Mouse (Mus musculus) embryonic fibroblast, embryonic 13.5 days (primary cell): Measurements from ENCODE around the gene Gnb1.

Experiments used
- CTCF ChIP-seq: IDR thresholded peaks from 2 replicates; pipeline ENCODE4 v1.5.1; 2011; ENCODE audit warnings: mild to moderate bottlenecking, control low read depth, low read length, moderate library complexity, borderline replicate concordance; ENCODE audit not compliant: insufficient read depth
- POLR2A ChIP-seq: IDR thresholded peaks from 2 replicates; pipeline ENCODE4 v1.6.1; 2011; ENCODE audit warnings: low read depth, mild to moderate bottlenecking, control low read depth, low read length, moderate library complexity

DNA sequence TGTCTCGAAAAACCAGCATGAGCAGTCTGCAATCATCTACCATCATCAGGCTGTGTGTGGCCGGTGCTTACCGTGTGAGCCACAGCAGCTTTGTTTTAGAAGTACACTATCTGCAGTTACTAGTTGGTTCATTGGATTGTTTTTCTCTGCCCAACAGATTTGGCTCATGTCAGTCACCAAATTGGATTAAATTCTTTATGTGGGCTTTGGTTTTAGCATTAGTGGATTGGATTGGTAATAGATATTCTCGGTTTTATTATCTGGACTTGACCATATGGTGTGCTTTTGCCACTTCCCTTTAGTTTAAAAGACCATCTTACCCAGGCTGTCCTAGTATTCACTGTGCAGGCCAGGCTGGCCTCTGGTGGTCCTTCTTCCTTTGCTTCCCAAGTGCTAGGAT lies 3.7 kb downstream of the Gnb1 start:
- no peak for TF ChIP-seq CTCF
- no peak for TF ChIP-seq POLR2A
